Mouse (Mus musculus) E14TG2a.4 (cell line): Measurements from ENCODE around the gene Kat5.

Experiments used
- CTCF ChIP-seq: conservative IDR thresholded peaks from 2 replicates; pipeline ENCODE4 v1.5.1; 2014; ENCODE audit warnings: low read length
- NANOG ChIP-seq: IDR thresholded peaks from 2 replicates; pipeline ENCODE4 v1.6.1; 2014; ENCODE audit warnings: borderline replicate concordance, low read length, mixed read lengths
- POU5F1 ChIP-seq: IDR thresholded peaks from 2 replicates; pipeline ENCODE4 v1.6.1; 2014; ENCODE audit warnings: low read length, borderline replicate concordance

DNA sequence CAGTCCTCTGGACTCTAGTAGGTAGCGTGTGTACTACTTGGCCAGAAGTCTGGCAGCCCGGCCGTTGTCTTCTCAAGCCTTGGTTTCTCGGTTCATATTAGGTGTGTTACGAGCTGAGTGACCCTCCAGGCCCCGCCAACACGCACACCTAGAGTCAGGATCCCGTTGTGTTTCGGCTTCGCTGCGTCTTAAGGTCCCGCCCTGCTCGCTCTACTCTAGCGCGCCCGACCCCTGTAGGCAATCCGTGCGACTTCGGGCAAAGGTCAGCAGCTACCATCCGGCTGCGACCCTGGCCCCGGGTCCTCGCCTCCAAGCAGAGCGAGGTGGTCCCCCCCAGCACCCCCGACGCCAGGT, 42.9 kb downstream of the Kat5 start:
- TF ChIP-seq CTCF = no peak; the same call in 1 of the 2 replicates
- TF ChIP-seq NANOG = no peak
- no peak for TF ChIP-seq POU5F1
